Mouse (Mus musculus) fat pad, adult 2 months (tissue): ENCODE data around the gene Sv2b.
A peak's percentile ranks its signal among the peaks of the same experiment; 100 is the strongest.

Experiments used
- DNase-seq: peaks from one replicate; pipeline ENCODE4 v3.0.0-alpha.2; 2011; ENCODE audit warnings: low read depth, low spot score; ENCODE audit errors: extremely low read depth

Sv2b gene

GRCm38 (mm10) chr7:75295228-75295865 lies 13.7 kb downstream of the Sv2b start:
- DNase-seq, result no peak

- no peak for DNase-seq
Measured at GRCm38 (mm10) chr7:75292246-75292645, 16.8 kb downstream of the Sv2b start.

GRCm38 (mm10) chr7:75290554-75290953 lies 18.5 kb downstream of the Sv2b start:
- no peak for DNase-seq

GRCm38 (mm10) chr7:75287237-75287636 lies 21.8 kb downstream of the Sv2b start:
- DNase-seq, result no peak

- no peak for DNase-seq
Measured at GRCm38 (mm10) chr7:75282951-75283350, 26.1 kb downstream of the Sv2b start.

- no peak for DNase-seq
Measured at GRCm38 (mm10) chr7:75282080-75282650, 26.9 kb downstream of the Sv2b start.

- DNase-seq, result no peak
Measured at GRCm38 (mm10) chr7:75281106-75281505, 28.0 kb downstream of the Sv2b start.

- DNase-seq, result no peak
Measured at GRCm38 (mm10) chr7:75277847-75278246, 31.2 kb downstream of the Sv2b start.

- no peak for DNase-seq
Measured at GRCm38 (mm10) chr7:75276739-75277138, 32.3 kb downstream of the Sv2b start.

GRCm38 (mm10) chr7:75274518-75274917 lies 34.5 kb downstream of the Sv2b start:
- DNase-seq, result no peak

- DNase-seq, result no peak
Measured at GRCm38 (mm10) chr7:75273633-75274032, 35.4 kb downstream of the Sv2b start.

GRCm38 (mm10) chr7:75271921-75272381 lies 37.1 kb downstream of the Sv2b start:
- no peak for DNase-seq

- no peak for DNase-seq
Measured at GRCm38 (mm10) chr7:75271306-75271705, 37.8 kb downstream of the Sv2b start.

GRCm38 (mm10) chr7:75267236-75267635 lies 41.8 kb downstream of the Sv2b start:
- peak; percentile 52 for DNase-seq

- no peak for DNase-seq
Measured at GRCm38 (mm10) chr7:75265241-75265640, 43.8 kb downstream of the Sv2b start.

GRCm38 (mm10) chr7:75259945-75260344 lies 49.1 kb downstream of the Sv2b start:
- no peak for DNase-seq

- no peak for DNase-seq
Measured at GRCm38 (mm10) chr7:75253611-75254250, 55.3 kb downstream of the Sv2b start.

GRCm38 (mm10) chr7:75240754-75241507 lies 68.1 kb downstream of the Sv2b start:
- DNase-seq, result no peak

GRCm38 (mm10) chr7:75236386-75236785 lies 72.7 kb downstream of the Sv2b start:
- no peak for DNase-seq

GRCm38 (mm10) chr7:75224206-75224605 lies 84.9 kb downstream of the Sv2b start:
- no peak for DNase-seq

- DNase-seq, result no peak
Measured at GRCm38 (mm10) chr7:75222704-75223431, 86.2 kb downstream of the Sv2b start.
